Mouse (Mus musculus) lung, postnatal 0 days (tissue): ENCODE measurements at regions not wholly inside any gene's neighbourhood (a gene's known extent, or its start where the extent isn't known, plus 50 kb on each side); places are given as distances from the start of the nearest gene placed in this dataset.
A peak's percentile ranks its signal among the peaks of the same experiment; 100 is the strongest.

ENCODE experiments used
- ATAC-seq: fragments of 200-750 bp; cut with Nextera tagmentation; 2 replicates; pipeline ENCODE4 v1.8.0; 2017; ENCODE audit warnings: moderate library complexity
- DNase-seq: peaks from one replicate; pipeline ENCODE4 v3.0.0-alpha.2; 2016; ENCODE audit warnings: low spot score
- H3K27ac ChIP-seq: fragments of 300-500 bp; sonication (generic); 2 replicates; pipeline ENCODE4 v1.5.1; 2014; ENCODE audit warnings: antibody characterized with exemption, mild to moderate bottlenecking, low read length, mixed read lengths
- H3K27me3 ChIP-seq: fragments of 300-500 bp; sonication (generic); replicated peaks from 2 replicates; pipeline ENCODE4 v1.6.1; 2014; ENCODE audit warnings: low read length, mixed read lengths; ENCODE audit not compliant: insufficient read depth
- H3K36me3 ChIP-seq: fragments of 300-500 bp; sonication (generic); 2 replicates; pipeline ENCODE4 v1.6.1; 2014; ENCODE audit warnings: low read length, mixed read lengths; ENCODE audit not compliant: insufficient read depth
- H3K4me1 ChIP-seq: fragments of 300-500 bp; sonication (generic); 2 replicates; pipeline ENCODE4 v1.6.1; 2014; ENCODE audit warnings: antibody characterized with exemption, low read depth, low read length, mixed read lengths; ENCODE audit not compliant: insufficient read depth
- H3K4me2 ChIP-seq: fragments of 300-500 bp; sonication (generic); replicated peaks from 2 replicates; pipeline ENCODE4 v1.6.1; 2014; ENCODE audit warnings: low read depth, mild to moderate bottlenecking, low read length, moderate library complexity, mixed read lengths
- H3K4me3 ChIP-seq: fragments of 300-500 bp; sonication (generic); 2 replicates; pipeline ENCODE4 v1.5.1; 2014; ENCODE audit warnings: low read depth, low read length
- H3K9ac ChIP-seq: fragments of 300-500 bp; sonication (generic); replicated peaks from 2 replicates; pipeline ENCODE4 v1.6.1; 2014; ENCODE audit warnings: low read depth, mild to moderate bottlenecking
- H3K9me3 ChIP-seq: fragments of 300-500 bp; sonication (generic); 2 replicates; pipeline ENCODE4 v1.6.1; 2016; ENCODE audit warnings: low read length, mixed read lengths
- CTCF ChIP-seq: IDR thresholded peaks from 2 replicates; pipeline ENCODE4 v1.5.1; 2016; ENCODE audit warnings: antibody characterized with exemption, mild to moderate bottlenecking
- EP300 ChIP-seq: IDR thresholded peaks from 2 replicates; pipeline ENCODE4 v1.6.1; 2016; ENCODE audit warnings: antibody characterized with exemption, mild to moderate bottlenecking, control low read depth
- WGBS: fragments of 180-500 bp; shearing (Covaris S2); extraction: QIAGEN DNeasy Blood & Tissue Kit; methylation state at CpG from one replicate; pipeline ENCODE4 v1.1.7; 2014; 5-methylcytosine and 5-hydroxymethylcytosine counted together

DNA sequence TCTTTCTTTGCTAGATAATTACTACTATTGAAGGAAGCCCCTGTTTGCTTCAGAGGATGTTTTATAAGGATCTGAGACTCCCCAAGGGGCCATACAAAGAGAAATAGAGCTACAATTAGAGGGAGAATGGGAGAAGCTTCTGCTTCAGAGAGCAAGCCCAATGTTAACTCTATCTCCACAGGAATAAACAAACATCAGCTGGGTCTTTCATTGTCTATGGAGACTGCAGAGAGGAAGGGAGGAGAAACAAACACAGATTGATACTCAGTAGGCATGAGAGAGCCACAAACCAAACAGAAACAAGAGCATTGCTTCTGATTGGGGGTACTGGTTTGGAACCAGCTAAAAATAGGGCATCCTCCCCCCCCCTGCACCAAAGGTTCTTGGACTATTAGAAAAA, 906.9 kb downstream of the Robo2 start:
- Histone ChIP-seq H3K27me3 (no peaks in the 10 kb centered on the region), H3K4me1 (no peaks in the 10 kb centered on the region), H3K9me3 (no peaks in the 10 kb centered on the region), H3K4me2 (no peak overlapping the region), H3K9ac (no peak overlapping the region), H3K4me3 (no peak overlapping the region), H3K36me3 (no peaks in the 10 kb centered on the region), H3K27ac (no peak overlapping the region)
- ATAC-seq, result no peak
- no peak for DNase-seq
- TF ChIP-seq CTCF (no peak), EP300 (no peak)

DNA sequence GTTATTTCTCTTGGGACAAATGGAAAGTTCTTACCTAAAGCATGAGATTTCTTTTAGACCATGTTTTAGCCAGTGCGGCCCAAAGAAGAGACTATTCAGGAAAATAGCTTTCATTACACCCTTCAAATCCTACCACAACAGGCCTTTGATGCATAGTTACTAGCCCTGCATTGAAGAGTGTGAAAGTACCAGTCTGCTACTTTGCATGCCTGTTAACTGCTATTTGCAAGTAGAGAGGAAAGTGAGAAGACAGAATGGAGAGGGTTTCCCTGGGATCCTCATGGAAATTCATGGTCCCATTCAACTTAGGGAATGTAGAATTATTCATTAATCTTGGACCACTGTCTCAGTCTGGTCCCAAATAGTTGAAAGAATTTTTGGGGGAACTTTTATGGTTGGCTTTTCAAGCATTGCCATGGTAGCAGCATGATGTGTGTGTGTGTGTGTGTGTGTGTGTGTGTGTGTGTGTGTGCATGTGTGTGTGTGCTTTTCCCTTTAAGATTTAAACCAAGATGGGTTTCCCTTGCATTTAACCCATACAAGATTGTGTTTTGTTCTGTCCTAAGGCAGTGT, 912.9 kb downstream of the Robo2 start:
- DNase-seq (no peak), ATAC-seq (no peak)
- no peaks in the 10 kb centered on the region for H3K4me1 ChIP-seq
- no peak overlapping the region for H3K4me2 ChIP-seq
- no peak overlapping the region for H3K4me3 ChIP-seq
- 88% methylated on average over 1 of the region's 1 CpGs for WGBS
- no peaks in the 10 kb centered on the region for H3K36me3 ChIP-seq
- H3K27me3 ChIP-seq, result no peaks in the 10 kb centered on the region
- no peaks in the 10 kb centered on the region for H3K9me3 ChIP-seq
- H3K9ac ChIP-seq, result no peak overlapping the region
- TF ChIP-seq EP300, result no peak
- TF ChIP-seq CTCF, result no peak
- H3K27ac ChIP-seq, result no peak overlapping the region

DNA sequence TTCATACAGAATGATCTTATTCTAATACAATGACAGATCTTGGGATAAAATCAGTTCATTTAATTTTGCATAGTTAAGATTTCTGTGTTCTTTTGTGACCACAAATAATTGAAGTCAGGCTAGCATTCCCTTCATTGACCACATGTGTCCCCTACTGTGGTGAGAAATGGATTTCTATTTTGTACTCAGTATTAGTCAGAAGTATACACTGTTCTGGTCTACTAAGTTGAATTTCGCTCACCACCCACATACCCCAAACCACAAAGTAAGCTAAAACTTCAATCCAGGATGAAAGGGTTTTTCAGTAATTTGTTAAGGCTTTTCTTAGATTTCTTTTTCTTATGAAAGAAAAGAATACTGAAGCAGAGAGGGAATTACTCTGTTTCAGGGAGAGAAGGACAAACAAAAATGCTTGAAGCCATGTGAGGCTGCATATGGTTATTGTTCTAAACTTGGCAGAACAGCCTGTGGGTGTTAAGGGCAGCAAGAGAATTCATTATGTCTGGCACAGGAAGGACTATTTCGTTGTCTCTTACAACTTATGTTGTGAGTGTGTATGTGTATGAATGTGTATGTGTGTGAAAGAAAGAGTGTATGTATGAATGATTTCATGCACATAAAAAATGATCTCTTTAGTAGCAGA, 928.3 kb downstream of the Robo2 start:
- ATAC-seq (no peak), DNase-seq (no peak)
- Histone ChIP-seq H3K4me1 (no peaks in the 10 kb centered on the region), H3K36me3 (no peaks in the 10 kb centered on the region), H3K9ac (no peak overlapping the region), H3K27ac (no peak overlapping the region), H3K4me2 (no peak overlapping the region), H3K4me3 (no peak overlapping the region), H3K9me3 (no peaks in the 10 kb centered on the region), H3K27me3 (no peaks in the 10 kb centered on the region)
- 78% methylated on average over 2 of the region's 2 CpGs for WGBS
- no peak for TF ChIP-seq CTCF
- no peak for TF ChIP-seq EP300

DNA sequence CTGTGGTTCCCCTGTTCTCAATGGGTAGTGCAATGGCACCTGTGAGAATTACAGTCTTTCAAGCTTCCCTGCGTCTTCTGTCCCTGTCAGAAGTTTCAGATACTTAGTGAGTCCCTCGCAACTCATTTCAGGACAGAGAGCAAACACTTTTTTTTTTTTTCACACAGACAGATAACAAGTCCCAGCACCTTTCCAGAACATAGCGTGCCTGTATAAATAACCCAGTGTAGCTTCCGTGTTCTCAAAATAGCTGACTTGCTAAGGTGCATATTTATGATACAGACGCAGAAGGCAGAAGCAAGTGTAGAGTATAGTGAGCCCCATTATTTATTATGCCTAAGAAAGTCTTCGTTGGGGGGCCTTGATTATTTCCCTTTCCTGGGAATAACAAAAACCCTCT, 929.4 kb downstream of the Robo2 start:
- H3K4me1 ChIP-seq, result no peaks in the 10 kb centered on the region
- DNase-seq (no peak), ATAC-seq (no peak)
- no peaks in the 10 kb centered on the region for H3K9me3 ChIP-seq
- no peak overlapping the region for H3K9ac ChIP-seq
- WGBS, result 50% methylated on average over 6 of the region's 6 CpGs
- H3K27me3 ChIP-seq, result no peaks in the 10 kb centered on the region
- no peak overlapping the region for H3K4me2 ChIP-seq
- H3K27ac ChIP-seq, result no peak overlapping the region
- TF ChIP-seq EP300 (no peak), CTCF (no peak)
- H3K36me3 ChIP-seq, result no peaks in the 10 kb centered on the region
- H3K4me3 ChIP-seq, result no peak overlapping the region

DNA sequence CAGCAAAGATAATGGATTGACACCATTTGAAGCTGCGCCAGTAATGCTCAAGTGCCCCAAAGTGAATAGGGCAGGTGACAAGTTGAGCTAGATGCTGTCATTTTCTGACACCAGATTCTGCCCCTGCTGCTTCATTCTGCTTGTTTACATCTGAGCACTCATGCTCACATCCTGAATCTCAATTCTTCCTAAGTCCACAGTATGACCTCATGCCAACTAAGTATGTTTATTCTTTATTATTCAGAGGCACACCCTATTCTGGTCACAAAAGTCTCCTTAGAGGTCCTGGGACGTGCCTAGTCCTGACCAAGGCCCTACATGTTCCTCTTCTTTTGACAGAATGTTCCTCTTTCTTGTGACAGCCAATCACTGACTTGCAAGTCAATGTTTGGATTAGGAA, 938.1 kb downstream of the Robo2 start:
- Histone ChIP-seq H3K27me3 (no peaks in the 10 kb centered on the region), H3K9me3 (no peaks in the 10 kb centered on the region), H3K4me1 (no peaks in the 10 kb centered on the region), H3K4me2 (no peak overlapping the region), H3K36me3 (no peaks in the 10 kb centered on the region), H3K27ac (no peak overlapping the region), H3K9ac (no peak overlapping the region), H3K4me3 (no peak overlapping the region)
- WGBS, result 46% methylated on average over 2 of the region's 2 CpGs
- peak; percentile 76 for TF ChIP-seq EP300
- TF ChIP-seq CTCF, result no peak
- peak; percentile 51 for DNase-seq
- ATAC-seq, result peak; percentile 87

DNA sequence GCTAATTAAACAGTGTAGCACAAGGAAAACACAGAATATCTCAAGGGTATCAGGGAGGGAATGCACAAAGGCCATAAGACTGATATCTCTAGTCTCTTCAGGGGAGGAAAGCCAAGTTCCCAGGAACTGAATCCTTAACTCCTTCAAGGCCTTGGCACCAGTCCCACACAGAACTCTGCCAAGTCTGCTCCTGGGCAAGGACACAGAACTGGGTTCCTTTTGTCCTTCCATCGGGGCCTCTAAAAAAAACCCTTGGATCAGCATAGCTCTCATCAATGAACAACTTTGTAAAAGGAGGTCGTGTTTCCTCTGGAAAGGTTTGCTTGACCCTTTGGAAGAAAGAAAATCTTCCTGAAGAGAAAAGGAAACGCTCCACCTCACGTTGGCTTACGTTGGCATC, 940.1 kb downstream of the Robo2 start:
- Histone ChIP-seq H3K4me1 (no peaks in the 10 kb centered on the region), H3K36me3 (no peaks in the 10 kb centered on the region), H3K9ac (no peak overlapping the region), H3K27me3 (no peaks in the 10 kb centered on the region), H3K4me2 (no peak overlapping the region), H3K27ac (no peak overlapping the region), H3K9me3 (no peaks in the 10 kb centered on the region), H3K4me3 (no peak overlapping the region)
- TF ChIP-seq CTCF, result no peak
- peak; percentile 35 for TF ChIP-seq EP300
- peak; percentile 34 for DNase-seq
- 53% methylated on average over 5 of the region's 5 CpGs for WGBS
- no peak for ATAC-seq

DNA sequence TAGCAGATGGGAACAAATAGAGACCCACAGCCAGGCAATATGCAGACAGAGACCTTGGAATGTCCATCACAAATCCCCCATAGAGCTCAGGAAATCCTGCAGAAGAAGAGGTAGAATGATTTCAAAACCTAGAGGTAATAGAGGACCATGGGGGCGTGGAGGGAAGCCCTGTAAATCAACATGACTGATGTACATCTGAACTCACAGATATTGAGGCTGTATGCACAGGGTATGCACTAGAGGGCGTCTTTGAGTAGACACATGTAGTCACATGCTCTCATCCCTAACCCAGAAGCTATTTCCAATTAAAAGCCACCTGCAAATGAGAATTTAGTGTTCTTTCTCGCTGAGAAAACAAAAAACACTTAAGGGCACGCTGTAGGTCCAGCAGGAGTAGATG, 941.1 kb downstream of the Robo2 start:
- no peak for DNase-seq
- Histone ChIP-seq H3K9ac (no peak overlapping the region), H3K4me3 (no peak overlapping the region), H3K9me3 (no peaks in the 10 kb centered on the region), H3K4me2 (no peak overlapping the region), H3K27me3 (no peaks in the 10 kb centered on the region), H3K4me1 (no peaks in the 10 kb centered on the region), H3K27ac (no peak overlapping the region), H3K36me3 (no peaks in the 10 kb centered on the region)
- no peak for ATAC-seq
- TF ChIP-seq EP300 (no peak), CTCF (peak; percentile 34)
- 65% methylated on average over 4 of the region's 4 CpGs for WGBS
